Mouse (Mus musculus) neural tube, embryonic 11.5 days (tissue): Measurements from ENCODE around the gene Dnajb2. TPM values are rescaled to one million over a fixed set of nuclear protein-coding genes. Genes with fewer than 3 reads are reported as not detected.

Experiments used
- ATAC-seq: fragments of 200-750 bp; cut with Nextera tagmentation; 2 replicates; pipeline ENCODE4 v1.8.0; 2017; ENCODE audit warnings: moderate number of reproducible peaks, mild to moderate bottlenecking, moderate TSS enrichment, moderate library complexity; ENCODE audit not compliant: insufficient read depth, low FRiP score, low TSS enrichment
- DNase-seq: peaks from one replicate; pipeline ENCODE4 v3.0.0-alpha.2; 2015; ENCODE audit warnings: low spot score
- H3K27ac ChIP-seq: fragments of 300-500 bp; sonication (generic); 2 replicates; pipeline ENCODE4 v1.5.1; 2014; ENCODE audit warnings: low read depth, mild to moderate bottlenecking, low read length
- H3K27me3 ChIP-seq: fragments of 300-500 bp; sonication (generic); 2 replicates; pipeline ENCODE4 v1.6.1; 2014; ENCODE audit warnings: mild to moderate bottlenecking, low read length, mixed read lengths; ENCODE audit not compliant: control insufficient read depth, insufficient read depth
- H3K36me3 ChIP-seq: fragments of 300-500 bp; sonication (generic); 2 replicates; pipeline ENCODE4 v1.6.1; 2014; ENCODE audit warnings: mild to moderate bottlenecking, low read length, moderate library complexity, mixed read lengths; ENCODE audit not compliant: control insufficient read depth, insufficient read depth
- H3K4me1 ChIP-seq: fragments of 300-500 bp; sonication (generic); 2 replicates; pipeline ENCODE4 v1.6.1; 2014; ENCODE audit warnings: low read length, mixed read lengths; ENCODE audit not compliant: control insufficient read depth, insufficient read depth
- H3K4me2 ChIP-seq: fragments of 300-500 bp; sonication (generic); 2 replicates; pipeline ENCODE4 v1.6.1; 2014; ENCODE audit warnings: low read depth, mild to moderate bottlenecking, moderate library complexity
- H3K4me3 ChIP-seq: fragments of 300-500 bp; sonication (generic); 2 replicates; pipeline ENCODE4 v1.5.1; 2014; ENCODE audit warnings: low read depth, low read length
- H3K9ac ChIP-seq: fragments of 300-500 bp; sonication (generic); 2 replicates; pipeline ENCODE4 v1.6.1; 2014; ENCODE audit warnings: mild to moderate bottlenecking, low read length
- H3K9me3 ChIP-seq: fragments of 300-500 bp; sonication (generic); 2 replicates; pipeline ENCODE4 v1.6.1; 2016; ENCODE audit warnings: low read length; ENCODE audit not compliant: control insufficient read depth
- WGBS: fragments of 180-500 bp; shearing (Covaris S2); extraction: QIAGEN DNeasy Blood & Tissue Kit; methylation state at CpG from one replicate; pipeline ENCODE4 v1.1.7; 2014; 5-methylcytosine and 5-hydroxymethylcytosine counted together
- polyA plus RNA-seq: library from polyadenylated mRNA; unstranded; fragments of >200 nt; fragmentation: Nextera tagmentation; extraction: Ambion mirVana; gene quantifications from 2 replicates; pipeline ENCODE4 v1.2.1, GENCODE M21; 2014

Gene Dnajb2
- polyA plus RNA-seq, 1 experiment from 2014 or later: 21.9 TPM

DNA sequence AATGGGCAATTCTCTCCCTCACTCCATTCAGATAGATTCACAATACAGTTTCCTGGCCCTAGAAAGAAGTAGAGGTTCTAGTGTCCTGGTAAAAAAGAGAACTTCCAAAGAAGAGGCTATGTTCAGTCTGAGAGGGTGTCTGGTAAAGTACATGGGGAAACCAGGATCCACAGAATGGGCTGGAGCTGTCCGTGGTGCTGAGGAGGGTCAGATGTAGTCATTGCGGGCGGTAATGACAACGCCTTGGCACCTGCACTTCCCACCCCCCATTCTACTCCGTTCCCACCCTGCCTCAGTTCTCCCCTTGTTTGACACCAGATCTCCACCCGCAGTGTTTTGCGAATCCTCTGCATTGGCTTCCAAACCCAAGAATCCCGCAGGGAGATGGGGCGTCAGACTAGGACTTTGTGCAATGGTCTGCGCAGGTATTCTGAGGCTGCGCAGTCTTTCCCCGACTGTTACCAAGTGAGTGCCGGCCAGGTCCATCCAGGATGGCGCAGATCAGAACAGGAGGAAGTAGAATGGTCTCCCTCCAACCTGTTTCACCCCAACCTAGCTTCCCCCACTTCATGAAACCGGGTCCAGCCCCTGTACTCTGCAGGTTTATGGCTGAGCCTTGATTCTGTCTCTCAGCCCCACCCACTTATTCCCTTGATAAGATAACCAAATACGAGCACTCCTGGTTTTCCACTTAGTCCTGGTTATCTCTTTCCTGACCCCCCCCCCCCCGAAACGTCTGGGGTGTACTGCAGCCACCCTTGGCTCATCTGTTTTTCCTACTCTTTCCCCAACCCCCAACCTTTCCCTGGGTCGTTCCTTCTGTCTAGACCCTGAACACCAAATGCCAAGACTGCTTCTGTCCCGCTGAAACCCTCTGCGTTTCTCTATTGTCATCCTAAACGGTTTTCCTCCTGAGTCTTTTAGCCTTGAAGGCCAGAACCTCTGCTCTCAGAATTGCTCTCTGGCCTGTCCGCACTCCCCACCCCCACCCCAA is 41.3 kb downstream of the Dnajb2 start:
- H3K27ac ChIP-seq: no peak overlapping the region
- H3K27me3 ChIP-seq: peaks cover 11% of the 10 kb centered on the region
- DNase-seq: peak; percentile 69
- peak overlapping the region; percentile 24 for H3K4me3 ChIP-seq
- H3K36me3 ChIP-seq: no peaks in the 10 kb centered on the region
- peak overlapping the region; percentile 7; the same call in 1 of the 2 replicates for H3K9ac ChIP-seq
- H3K9me3 ChIP-seq: no peaks in the 10 kb centered on the region
- H3K4me2 ChIP-seq: peak overlapping the region; percentile 17
- no peaks in the 10 kb centered on the region for H3K4me1 ChIP-seq
- WGBS: 3% methylated on average over 21 of the region's 23 CpGs
- no peak for ATAC-seq

DNA sequence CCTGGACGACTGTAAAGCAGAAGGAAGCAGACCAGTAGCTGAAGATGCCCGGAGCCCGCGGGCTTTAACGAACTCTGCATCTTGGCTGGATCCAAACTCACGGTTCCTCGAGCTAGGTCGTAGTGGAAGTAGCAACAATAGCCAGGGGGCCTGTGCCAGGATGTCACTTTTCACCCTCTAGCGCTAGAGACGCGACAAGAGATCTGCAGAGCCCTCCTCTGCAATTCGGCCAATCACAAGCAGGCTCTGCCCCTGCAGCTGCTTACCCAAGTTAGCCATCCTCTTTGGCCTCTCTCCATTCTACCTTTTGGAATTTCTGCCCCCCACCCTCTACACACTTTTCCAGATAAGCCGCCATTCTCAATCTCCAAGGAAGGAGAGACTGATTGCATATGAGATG is 42.0 kb downstream of the Dnajb2 start, which contains the start of gene Resp18:
Resp18 (minus strand) TSS at position 188 of the 400 bp plus-strand sequence.
- peak within 1 kb of the TSS; percentile 17 for H3K4me2 ChIP-seq
- 8% methylated on average over 13 of the region's 13 CpGs for WGBS
- H3K9me3 ChIP-seq: no peaks in the 10 kb centered on the region
- ATAC-seq (no peak), DNase-seq (peak; percentile 10)
- H3K9ac ChIP-seq: peak within 1 kb of the TSS; percentile 7; the same call in 1 of the 2 replicates
- no peaks in the 10 kb centered on the region for H3K36me3 ChIP-seq
- H3K27ac ChIP-seq: no peak within 1 kb of the TSS
- H3K27me3 ChIP-seq: peaks cover 11% of the 10 kb centered on the region
- peak within 1 kb of the TSS; percentile 24 for H3K4me3 ChIP-seq
- H3K4me1 ChIP-seq: no peaks in the 10 kb centered on the region

DNA sequence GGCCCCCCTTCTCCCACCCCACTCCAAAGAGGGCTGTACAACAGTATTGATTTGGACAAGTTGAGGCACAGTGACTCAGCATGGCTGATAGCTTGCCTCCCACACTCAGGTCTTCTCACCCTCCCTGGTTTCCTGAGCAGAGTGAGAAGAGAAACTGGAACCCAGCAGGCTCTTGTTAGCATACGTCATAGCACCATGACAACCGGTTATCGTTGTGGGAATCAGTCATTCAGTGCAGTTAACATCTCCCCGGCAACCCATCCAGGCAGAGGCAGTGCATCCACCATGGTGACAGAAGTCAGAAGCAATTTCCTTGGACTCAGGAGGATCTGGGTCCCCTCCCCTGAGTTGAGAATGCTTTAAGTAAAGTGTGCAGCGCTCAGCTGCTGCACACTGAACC is 46.8 kb downstream of the Dnajb2 start:
- Histone ChIP-seq H3K27ac (no peak overlapping the region), H3K4me3 (no peak overlapping the region)

DNA sequence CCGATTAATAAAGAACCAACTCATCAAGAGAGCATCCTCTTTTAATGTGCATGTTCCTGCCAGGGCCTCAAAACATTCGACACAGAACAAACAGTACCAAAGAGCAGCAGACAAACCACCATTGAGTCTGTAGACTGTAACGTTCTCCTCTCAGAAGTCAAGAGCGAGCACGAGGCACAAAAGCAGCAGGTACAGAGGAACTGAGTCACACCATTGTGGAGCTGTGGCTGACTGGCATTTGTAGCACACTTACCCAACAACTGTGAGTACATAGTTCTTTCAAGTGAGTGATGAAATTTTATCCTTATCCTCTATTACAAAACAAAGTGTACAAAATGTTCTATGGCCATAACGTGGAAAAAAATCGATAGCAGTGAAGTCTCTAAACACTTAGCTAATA is 48.7 kb downstream of the Dnajb2 start:
- Histone ChIP-seq H3K27ac (no peak overlapping the region), H3K4me3 (no peak overlapping the region), H3K4me1 (peaks cover 4% of the 10 kb centered on the region), H3K9me3 (no peaks in the 10 kb centered on the region), H3K4me2 (no peak overlapping the region), H3K9ac (no peak overlapping the region), H3K27me3 (no peaks in the 10 kb centered on the region), H3K36me3 (no peaks in the 10 kb centered on the region)
- ATAC-seq (no peak), DNase-seq (no peak)
- WGBS: 89% methylated on average over 7 of the region's 7 CpGs

More for the DNA sequence above, 46.8 kb downstream of the Dnajb2 start:
- WGBS: 81% methylated on average over 5 of the region's 5 CpGs
- Histone ChIP-seq H3K27me3 (peaks cover 6% of the 10 kb centered on the region; the same call in 1 of the 2 replicates), H3K9ac (no peak overlapping the region), H3K36me3 (no peaks in the 10 kb centered on the region), H3K9me3 (no peaks in the 10 kb centered on the region), H3K4me1 (no peaks in the 10 kb centered on the region), H3K4me2 (no peak overlapping the region)
- DNase-seq: no peak
- ATAC-seq: no peak

DNA sequence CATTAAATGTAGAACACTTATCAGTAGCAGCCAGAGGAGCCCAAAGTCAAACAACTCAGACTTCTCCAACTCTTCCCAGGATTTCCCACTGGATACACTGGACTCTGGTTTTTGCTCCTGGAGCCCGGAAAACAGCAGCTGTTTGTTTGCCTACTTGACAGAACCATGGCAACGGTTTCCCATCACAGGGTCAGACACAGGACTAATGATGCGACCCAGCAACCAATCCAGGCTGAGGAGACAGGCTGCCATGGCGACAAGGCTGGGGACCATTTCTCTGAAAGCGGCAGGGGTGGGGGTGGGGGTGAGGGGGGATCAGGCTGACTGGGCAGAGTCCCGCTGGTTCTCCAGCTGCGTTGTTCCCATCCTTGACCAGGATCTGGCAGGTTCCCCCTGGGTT is 53.2 kb downstream of the Dnajb2 start:
- Histone ChIP-seq H3K9me3 (no peaks in the 10 kb centered on the region), H3K27me3 (no peaks in the 10 kb centered on the region), H3K4me2 (no peak overlapping the region; the same call in 1 of the 2 replicates), H3K4me1 (peaks cover 11% of the 10 kb centered on the region), H3K9ac (no peak overlapping the region), H3K36me3 (no peaks in the 10 kb centered on the region), H3K27ac (peak overlapping the region; percentile 51), H3K4me3 (no peak overlapping the region)
- WGBS: 5% methylated on average over 7 of the region's 7 CpGs
- DNase-seq (peak; percentile 87), ATAC-seq (peak; percentile 96)

DNA sequence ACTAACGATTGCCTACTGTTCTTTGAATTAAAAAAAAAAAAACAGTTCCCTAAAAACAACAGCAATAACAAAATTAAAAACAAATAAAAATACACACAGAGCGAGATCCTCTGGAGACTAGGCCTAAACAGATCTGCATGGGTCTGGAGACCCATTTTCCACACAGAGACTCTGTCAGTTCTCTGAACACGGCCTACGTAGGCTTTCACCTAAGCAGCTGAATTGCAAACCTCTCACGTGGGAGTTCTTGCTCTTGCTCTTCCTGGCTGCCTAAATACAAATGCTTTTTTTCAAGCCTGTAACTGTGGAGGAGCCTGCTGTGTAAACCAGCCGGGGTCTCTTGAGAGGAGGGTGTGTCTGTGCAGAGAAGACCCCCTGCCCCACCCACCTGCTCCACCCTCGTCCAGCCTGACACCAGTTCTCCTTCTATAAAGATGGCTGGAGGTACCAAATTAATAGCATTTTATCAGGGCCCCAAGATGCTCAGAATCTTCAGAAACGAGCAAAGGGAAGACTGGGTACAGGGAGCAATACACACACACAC is 53.8 kb downstream of the Dnajb2 start:
- no peak for DNase-seq
- H3K4me1 ChIP-seq: peaks cover 11% of the 10 kb centered on the region
- H3K27ac ChIP-seq: peak overlapping the region; percentile 42
- 47% methylated on average over 8 of the region's 8 CpGs for WGBS
- H3K9ac ChIP-seq: no peak overlapping the region
- H3K4me2 ChIP-seq: no peak overlapping the region; the same call in 1 of the 2 replicates
- H3K9me3 ChIP-seq: no peaks in the 10 kb centered on the region
- ATAC-seq: peak; percentile 18; the same call in 1 of the 2 replicates
- H3K36me3 ChIP-seq: no peaks in the 10 kb centered on the region
- H3K4me3 ChIP-seq: no peak overlapping the region
- H3K27me3 ChIP-seq: no peaks in the 10 kb centered on the region

DNA sequence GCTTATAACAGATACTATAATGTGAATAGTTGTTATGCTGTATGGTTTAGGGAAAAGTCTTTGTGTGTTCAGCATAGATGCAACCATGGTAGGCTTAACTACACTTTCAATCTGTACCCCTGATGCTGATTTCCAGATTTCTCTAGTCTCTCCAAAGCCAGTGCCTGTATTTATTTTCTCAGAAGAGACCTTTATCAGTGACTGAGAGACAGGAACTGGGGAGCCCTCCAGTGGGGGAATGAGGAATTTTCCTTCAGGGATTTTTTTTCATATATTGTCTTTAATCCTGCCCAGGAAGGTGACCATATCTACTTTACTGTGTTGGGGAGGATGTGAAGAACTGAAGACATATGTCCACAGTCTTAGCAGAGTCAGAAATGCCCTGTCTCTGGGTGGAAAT is 54.4 kb downstream of the Dnajb2 start:
- Histone ChIP-seq H3K36me3 (no peaks in the 10 kb centered on the region), H3K9ac (no peak overlapping the region), H3K27me3 (no peaks in the 10 kb centered on the region), H3K4me2 (no peak overlapping the region), H3K4me1 (peaks cover 11% of the 10 kb centered on the region), H3K27ac (no peak overlapping the region), H3K4me3 (no peak overlapping the region), H3K9me3 (no peaks in the 10 kb centered on the region)
- peak; percentile 36 for DNase-seq
- ATAC-seq: peak; percentile 11; the same call in 1 of the 2 replicates

DNA sequence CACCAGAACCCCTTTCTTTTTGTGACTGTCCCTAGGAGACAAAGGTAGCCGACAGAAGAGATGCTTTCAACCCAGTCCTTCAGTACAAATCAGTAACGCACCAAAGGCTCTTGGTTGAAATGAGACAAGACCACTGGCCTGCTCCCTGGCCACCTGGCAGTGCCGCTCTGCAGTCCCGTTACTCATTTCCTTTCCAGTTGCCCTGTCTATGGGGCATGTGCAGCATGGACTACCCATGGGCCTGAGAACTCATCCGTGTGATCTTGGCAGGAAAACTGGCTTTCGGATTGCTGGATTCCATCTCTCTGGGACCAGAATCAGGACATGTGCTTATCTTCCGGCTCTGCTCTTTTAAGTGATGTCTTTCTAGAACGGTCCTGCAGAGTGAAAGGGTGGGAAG is 55.1 kb downstream of the Dnajb2 start:
- H3K36me3 ChIP-seq: no peaks in the 10 kb centered on the region
- WGBS: 86% methylated on average over 8 of the region's 8 CpGs
- no peak for ATAC-seq

More for the DNA sequence above, 55.1 kb downstream of the Dnajb2 start:
- Histone ChIP-seq H3K4me1 (peaks cover 11% of the 10 kb centered on the region), H3K4me3 (no peak overlapping the region), H3K9me3 (no peaks in the 10 kb centered on the region), H3K27ac (no peak overlapping the region), H3K4me2 (no peak overlapping the region), H3K27me3 (no peaks in the 10 kb centered on the region), H3K9ac (no peak overlapping the region)
- DNase-seq: no peak
